ENCODE assay signal across 8 mouse cellular contexts in the genomic region with DNA sequence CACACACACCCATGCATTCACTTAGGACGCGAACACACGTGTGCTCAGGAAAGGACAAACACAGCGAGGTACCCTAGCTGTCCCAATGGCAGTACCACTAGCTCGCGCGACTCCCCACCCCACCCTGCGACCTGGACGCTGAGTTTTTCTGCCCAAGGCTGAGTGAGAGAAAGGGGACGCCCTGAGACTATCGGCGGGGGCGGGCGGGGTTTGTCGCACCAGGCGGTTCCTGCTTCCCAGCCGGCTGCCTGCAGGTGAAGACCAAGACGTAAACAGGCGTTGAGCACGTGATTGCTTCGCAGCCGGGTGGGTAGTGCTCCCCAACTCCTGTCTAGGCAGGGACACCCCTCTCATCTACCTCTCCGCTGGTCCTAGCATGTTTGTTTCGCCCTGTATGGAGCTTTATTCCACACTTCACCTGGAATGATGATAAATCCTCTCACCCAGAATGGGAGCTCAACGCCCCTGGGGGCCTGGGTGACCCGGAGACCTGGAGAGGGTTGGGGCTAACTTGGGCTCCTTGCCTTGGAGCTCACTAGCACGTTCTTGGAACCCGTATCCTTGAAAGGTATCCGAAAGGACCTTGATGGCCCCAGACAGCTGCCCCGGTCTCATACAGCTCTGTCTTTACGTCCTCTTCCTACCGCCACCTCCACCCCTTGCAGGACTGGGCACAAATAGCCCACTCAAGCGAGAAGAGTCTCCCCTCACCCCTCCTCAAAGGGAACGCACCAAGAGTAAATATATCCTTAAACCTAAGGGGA. TPM values are rescaled to one million over a fixed set of nuclear protein-coding genes. Genes with fewer than 3 reads are reported as not detected.
DNase-seq lines count a peak whose midpoint lies in the region; ATAC-seq lines count a peak whose summit lies in the region.

No protein-coding gene starts in this region.

- DNase-seq in CD4-positive, CD25-positive, alpha-beta regulatory T cell, adult 2 months (ENCODE audit: low read depth, low spot score), result peak; percentile 81
- DNase-seq in adipocyte (ENCODE audit: low spot score), result peak; percentile 64
- DNase-seq in lung, postnatal 36 days, result peak; percentile 79
- peak; percentile 51 to 63 for DNase-seq in spleen, adult 18-20 months

- peak overlapping the region; percentile 99 for H3K27ac ChIP-seq in embryonic facial prominence, embryonic 12.5 days
- peak overlapping the region; percentile 100 for H3K27ac ChIP-seq in heart, embryonic 13.5 days (replicated peaks)
- H3K27ac ChIP-seq in kidney, embryonic 16.5 days (ENCODE audit: low read length), result peak overlapping the region; percentile 98

- H3K4me3 ChIP-seq in embryonic facial prominence, embryonic 12.5 days, result peak overlapping the region; percentile 74
- peak overlapping the region; percentile 85 for H3K4me3 ChIP-seq in heart, embryonic 13.5 days
- peak overlapping the region; percentile 87 for H3K4me3 ChIP-seq in kidney, embryonic 16.5 days (ENCODE audit: low read length)

- peaks cover 58% of the 10 kb centered on the region for H3K4me1 ChIP-seq in embryonic facial prominence, embryonic 12.5 days
- H3K4me1 ChIP-seq in heart, embryonic 13.5 days, result peaks cover 54% of the 10 kb centered on the region
- H3K4me1 ChIP-seq in kidney, embryonic 16.5 days (ENCODE audit: insufficient read depth, low read length), result peaks cover 54% of the 10 kb centered on the region

- peak overlapping the region; percentile 65 for H3K9ac ChIP-seq in embryonic facial prominence, embryonic 12.5 days
- peak overlapping the region; percentile 98 for H3K9ac ChIP-seq in heart, embryonic 13.5 days
- peak overlapping the region; percentile 97 for H3K9ac ChIP-seq in kidney, embryonic 16.5 days (replicated peaks; ENCODE audit: low read length)

- 0% methylated on average over 34 of the region's 34 CpGs for WGBS in embryonic facial prominence, embryonic 12.5 days
- under 1% methylated on average over 34 of the region's 34 CpGs for WGBS in heart, embryonic 13.5 days
- WGBS in kidney, embryonic 16.5 days, result 0% methylated on average over 34 of the region's 34 CpGs

- H3K36me3 ChIP-seq in embryonic facial prominence, embryonic 12.5 days, result peaks cover 16% of the 10 kb centered on the region
- peaks cover 28% of the 10 kb centered on the region for H3K36me3 ChIP-seq in heart, embryonic 13.5 days
- H3K36me3 ChIP-seq in kidney, embryonic 16.5 days (ENCODE audit: insufficient read depth, low read length), result peaks cover 13% of the 10 kb centered on the region

- no peaks in the 10 kb centered on the region for H3K27me3 ChIP-seq in embryonic facial prominence, embryonic 12.5 days
- no peaks in the 10 kb centered on the region for H3K27me3 ChIP-seq in heart, embryonic 13.5 days (replicated peaks)
- no peaks in the 10 kb centered on the region for H3K27me3 ChIP-seq in kidney, embryonic 16.5 days (ENCODE audit: insufficient read depth, low read length)

- H3K4me2 ChIP-seq in embryonic facial prominence, embryonic 12.5 days (replicated peaks), result peak overlapping the region; percentile 96
- peak overlapping the region; percentile 98 for H3K4me2 ChIP-seq in heart, embryonic 13.5 days
- peak overlapping the region; percentile 95 for H3K4me2 ChIP-seq in kidney, embryonic 16.5 days (replicated peaks; ENCODE audit: low read depth, low read length)

- no peaks in the 10 kb centered on the region for H3K9me3 ChIP-seq in embryonic facial prominence, embryonic 12.5 days
- H3K9me3 ChIP-seq in heart, embryonic 13.5 days, result no peaks in the 10 kb centered on the region
- H3K9me3 ChIP-seq in kidney, embryonic 16.5 days (ENCODE audit: low read length), result no peaks in the 10 kb centered on the region

- ATAC-seq in embryonic facial prominence, embryonic 12.5 days (ENCODE audit: insufficient number of reproducible peaks, insufficient read depth, low FRiP score, low TSS enrichment), result no peak
- ATAC-seq in heart, embryonic 13.5 days (ENCODE audit: extremely low read depth, insufficient number of reproducible peaks, low FRiP score, low TSS enrichment), result peak; percentile 39
- ATAC-seq in kidney, embryonic 16.5 days (ENCODE audit: low FRiP score, low TSS enrichment), result peak; percentile 12
- ATAC-seq in monocyte, adult 5-6 weeks (replicated peaks; ENCODE audit: insufficient number of reproducible peaks, low FRiP score, low TSS enrichment, poor library complexity, severe bottlenecking), result no peak

RNA-seq across cellular contexts. Expression of gene Lzts2, which starts 1.5 kb away (rescaled TPM):
- 107 and 112 TPM in 2 replicates for polyA plus RNA-seq in embryonic facial prominence, embryonic 12.5 days (2016; fragmentation: Nextera tagmentation; extraction: Ambion mirVana)
- polyA plus RNA-seq in heart, embryonic 13.5 days (2015; fragmentation: Nextera tagmentation; extraction: Ambion mirVana), result 39.3 and 39.9 TPM in 2 replicates
- 57.5 and 59.2 TPM in 2 replicates for polyA plus RNA-seq in kidney, embryonic 16.5 days (2015; fragmentation: Nextera tagmentation; extraction: Ambion mirVana)
- total RNA-seq in monocyte, adult 5-6 weeks (2017), result 1.5 TPM in 1 of 3 replicates, not detected in the others

RNA-seq across cellular contexts. Expression of gene Mrpl43, which starts 9.5 kb away (rescaled TPM):
- polyA plus RNA-seq in embryonic facial prominence, embryonic 12.5 days (2016; fragmentation: Nextera tagmentation; extraction: Ambion mirVana), result 74.5 and 75.8 TPM in 2 replicates
- 55.9 and 62.2 TPM in 2 replicates for polyA plus RNA-seq in heart, embryonic 13.5 days (2015; fragmentation: Nextera tagmentation; extraction: Ambion mirVana)
- polyA plus RNA-seq in kidney, embryonic 16.5 days (2015; fragmentation: Nextera tagmentation; extraction: Ambion mirVana), result 69.5 and 72.8 TPM in 2 replicates
- 32.9 to 51.9 TPM (median 38.9 TPM) in 3 replicates for total RNA-seq in monocyte, adult 5-6 weeks (2017)

RNA-seq across cellular contexts. Expression of gene Twnk, which starts 10.2 kb away (rescaled TPM):
- polyA plus RNA-seq in embryonic facial prominence, embryonic 12.5 days (2016; fragmentation: Nextera tagmentation; extraction: Ambion mirVana), result 28.6 and 29.1 TPM in 2 replicates
- polyA plus RNA-seq in heart, embryonic 13.5 days (2015; fragmentation: Nextera tagmentation; extraction: Ambion mirVana), result 16.3 and 16.7 TPM in 2 replicates
- 28.4 and 31.5 TPM in 2 replicates for polyA plus RNA-seq in kidney, embryonic 16.5 days (2015; fragmentation: Nextera tagmentation; extraction: Ambion mirVana)
- total RNA-seq in monocyte, adult 5-6 weeks (2017), result 6.8 to 11.9 TPM (median 8.7 TPM) in 3 replicates

RNA-seq across cellular contexts. Expression of gene Sema4g, which starts 26.8 kb away (rescaled TPM):
- 7.0 TPM in 2 replicates for polyA plus RNA-seq in embryonic facial prominence, embryonic 12.5 days (2016; fragmentation: Nextera tagmentation; extraction: Ambion mirVana)
- polyA plus RNA-seq in heart, embryonic 13.5 days (2015; fragmentation: Nextera tagmentation; extraction: Ambion mirVana), result 0.60 and 0.96 TPM in 2 replicates
- polyA plus RNA-seq in kidney, embryonic 16.5 days (2015; fragmentation: Nextera tagmentation; extraction: Ambion mirVana), result 6.5 and 7.0 TPM in 2 replicates
- 0.29 to 0.39 TPM in 2 of 3 replicates, not detected in the other for total RNA-seq in monocyte, adult 5-6 weeks (2017)

RNA-seq across cellular contexts. Expression of gene Pdzd7, which starts 29.8 kb away (rescaled TPM):
- 0.29 and 0.52 TPM in 2 replicates for polyA plus RNA-seq in embryonic facial prominence, embryonic 12.5 days (2016; fragmentation: Nextera tagmentation; extraction: Ambion mirVana)
- polyA plus RNA-seq in heart, embryonic 13.5 days (2015; fragmentation: Nextera tagmentation; extraction: Ambion mirVana), result 0.15 TPM in 1 of 2 replicates, not detected in the other
- polyA plus RNA-seq in kidney, embryonic 16.5 days (2015; fragmentation: Nextera tagmentation; extraction: Ambion mirVana), result 0.82 and 0.89 TPM in 2 replicates
- not detected in 3 replicates for total RNA-seq in monocyte, adult 5-6 weeks (2017)

Comparison
In these comparisons a context has a peak if more than half of its experiments do, and no peak if none do; other contexts are left out.
1. ATAC-seq: peak in heart, embryonic 13.5 days (single experiment) and kidney, embryonic 16.5 days (single experiment); none in embryonic facial prominence, embryonic 12.5 days (single experiment) and monocyte, adult 5-6 weeks (single experiment).
2. Peak in every context shown above with its lines, with median percentiles within 50 percentile points of each other: DNase-seq, H3K27ac ChIP-seq, H3K4me2 ChIP-seq, H3K4me3 ChIP-seq and H3K9ac ChIP-seq.